Mouse (Mus musculus): ENCODE data around the gene Cracr2b.
"Not testable (repeated sequence)": the region's sequence is repeated elsewhere in the genome, so short reads cannot be mapped to it uniquely, and the experiment has no call there.

Gene Cracr2b

DNA sequence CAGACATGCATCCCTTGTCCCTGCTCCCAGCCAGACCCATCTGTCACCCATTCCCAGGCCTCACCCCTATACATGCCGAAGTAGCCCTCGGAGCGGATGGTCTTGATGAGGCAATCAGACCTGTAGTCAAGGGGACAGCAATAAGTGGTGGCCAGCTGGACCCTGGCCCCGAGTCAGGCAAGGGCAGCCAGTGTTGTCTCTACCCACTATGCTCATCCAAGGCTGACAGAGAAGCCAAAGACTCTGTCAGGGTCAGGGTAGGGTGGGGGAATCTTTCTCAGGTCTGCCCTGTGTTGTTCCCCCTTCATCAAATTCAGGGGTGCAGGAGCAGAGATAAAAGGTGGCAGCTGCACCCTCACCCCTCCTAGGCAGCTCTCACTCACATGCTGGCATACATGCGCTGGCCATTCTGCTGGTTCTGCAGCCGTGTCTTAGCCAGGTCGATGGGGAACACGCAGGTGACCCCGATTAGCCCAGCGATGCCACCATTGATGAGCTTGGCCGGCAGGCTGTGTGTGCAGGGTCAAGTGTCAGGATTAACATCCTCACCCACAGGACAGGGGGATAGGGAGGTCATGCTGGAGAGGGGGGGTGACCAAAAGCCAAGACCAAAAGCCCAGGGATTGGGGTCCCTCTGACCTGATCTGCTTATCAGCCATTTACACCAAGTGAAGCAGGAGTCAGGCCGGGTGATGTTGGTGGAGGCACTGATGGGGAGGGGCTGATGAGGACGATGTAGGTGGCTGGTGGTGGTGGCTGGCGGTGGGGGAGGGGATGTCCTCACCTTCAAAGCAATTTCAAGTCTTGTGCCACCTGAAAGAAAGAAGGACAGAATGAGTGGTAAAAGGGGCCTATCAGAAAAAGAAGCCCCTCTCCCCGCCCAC is 27.1 kb upstream of the Cracr2b start:
- DNase-seq (ENCODE audit: low spot score) = no peak

GRCm38 (mm10) chr7:141434464-141434863 is 26.4 kb upstream of the Cracr2b start:
- DNase-seq (ENCODE audit: low spot score) = no peak

- DNase-seq (ENCODE audit: low spot score) = peak; percentile 58
Measured at GRCm38 (mm10) chr7:141435129-141435855, 25.6 kb upstream of the Cracr2b start.

- DNase-seq (ENCODE audit: low spot score) = no peak
Measured at GRCm38 (mm10) chr7:141435856-141436522, 24.9 kb upstream of the Cracr2b start.

DNA sequence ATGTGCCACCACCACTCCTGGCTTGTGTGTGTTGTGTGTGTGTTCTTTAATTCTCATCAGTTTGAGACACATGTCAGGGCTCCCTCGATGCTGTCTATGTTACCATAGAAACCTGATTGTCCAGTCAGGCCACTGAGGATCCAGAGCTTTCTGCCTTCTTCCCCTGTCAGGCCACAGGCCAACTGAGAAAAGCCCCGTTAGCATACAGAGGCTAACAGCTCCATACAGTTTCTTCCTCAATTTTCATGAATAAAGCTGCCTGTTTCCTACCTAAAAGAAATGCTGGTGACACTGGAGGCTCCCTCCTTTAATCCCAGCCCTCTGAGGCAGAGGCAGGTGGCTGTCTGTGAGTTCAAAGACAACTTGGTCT is 24.4 kb upstream of the Cracr2b start:
- DNase-seq (ENCODE audit: low spot score) = no peak

DNA sequence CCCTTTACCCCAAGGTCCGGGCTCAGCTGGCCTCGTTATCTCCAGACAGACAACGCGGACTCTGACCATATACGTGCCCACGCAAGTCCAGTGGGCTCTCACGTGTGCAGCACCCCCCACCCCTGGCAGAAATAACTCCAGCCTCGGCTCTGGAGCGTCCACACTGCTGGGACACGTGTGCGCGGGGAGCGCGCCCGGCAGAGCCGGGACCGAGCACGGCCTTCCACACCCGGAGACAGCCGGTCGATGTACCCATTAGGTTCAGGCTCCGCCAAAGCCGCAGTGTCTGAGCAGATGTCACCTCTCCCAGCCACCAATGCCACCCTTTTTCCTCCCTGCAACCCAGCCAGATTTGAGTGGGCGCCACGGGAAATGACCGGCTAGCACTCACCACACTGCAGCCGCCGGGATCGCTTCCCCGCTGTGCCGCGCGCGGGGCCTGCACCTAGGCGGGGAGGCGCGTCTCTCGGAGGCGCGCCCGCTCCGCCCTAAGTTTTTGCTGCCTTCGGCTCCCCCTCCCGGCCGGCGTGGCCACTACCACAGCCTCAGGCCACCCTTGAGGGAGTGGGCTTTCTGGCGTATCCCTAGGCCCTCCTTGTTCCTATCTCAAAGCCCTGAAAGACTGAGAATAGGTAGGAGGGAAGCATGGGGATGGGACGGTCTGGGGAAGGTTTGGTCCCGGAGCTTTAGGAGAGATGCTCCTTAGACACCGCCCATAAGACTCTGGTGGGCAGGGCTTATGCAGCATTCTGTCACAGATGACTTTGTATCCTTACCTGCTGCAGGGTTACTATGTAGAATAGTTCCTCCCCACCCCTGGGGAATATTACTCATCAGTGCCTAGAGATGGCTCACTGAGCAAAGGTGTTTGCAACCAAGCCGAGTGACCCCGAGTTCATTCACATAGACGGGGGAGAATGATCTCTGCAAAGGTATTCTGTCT is 23.4 kb upstream of the Cracr2b start, which contains the start of gene Slc25a22:
Gene Slc25a22 (minus strand): TSS at position 715 of the 943 bp plus-strand sequence.
- DNase-seq (ENCODE audit: low spot score) = peak; percentile 82

GRCm38 (mm10) chr7:141438201-141438968 is 22.5 kb upstream of the Cracr2b start:
- no peak for DNase-seq (ENCODE audit: low spot score)

DNA sequence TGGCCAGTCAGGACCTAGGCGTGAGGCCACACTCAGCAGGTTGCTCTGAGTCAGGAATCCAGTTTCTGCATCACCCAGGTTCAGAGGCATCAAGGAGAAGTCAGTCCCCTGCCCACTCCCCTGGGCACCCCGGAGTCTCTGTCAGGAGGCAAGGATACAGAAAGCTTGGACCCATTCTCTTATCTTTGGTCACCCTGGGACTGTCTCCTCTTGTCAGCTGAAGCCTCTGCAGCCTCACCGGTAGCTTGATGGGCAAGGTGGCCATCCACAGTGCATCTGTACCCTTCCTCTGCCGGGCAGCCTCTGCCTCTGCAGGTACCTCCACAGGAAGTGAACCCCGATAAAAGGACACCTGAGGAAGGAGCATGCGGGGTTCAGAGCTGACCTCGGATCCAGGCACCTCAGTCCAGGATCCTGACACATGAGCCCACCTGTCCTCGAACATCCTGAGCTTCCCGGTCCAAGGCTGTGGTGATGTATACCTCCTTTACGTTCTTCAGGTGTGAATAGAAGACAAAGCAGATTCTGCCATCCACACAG is 21.7 kb upstream of the Cracr2b start:
- DNase-seq (ENCODE audit: low spot score) = no peak

GRCm38 (mm10) chr7:141439811-141440210 is 21.1 kb upstream of the Cracr2b start:
- no peak for DNase-seq (ENCODE audit: low spot score)

- DNase-seq (ENCODE audit: low spot score) = peak; percentile 42
Measured at GRCm38 (mm10) chr7:141440613-141441012, 20.3 kb upstream of the Cracr2b start.

DNA sequence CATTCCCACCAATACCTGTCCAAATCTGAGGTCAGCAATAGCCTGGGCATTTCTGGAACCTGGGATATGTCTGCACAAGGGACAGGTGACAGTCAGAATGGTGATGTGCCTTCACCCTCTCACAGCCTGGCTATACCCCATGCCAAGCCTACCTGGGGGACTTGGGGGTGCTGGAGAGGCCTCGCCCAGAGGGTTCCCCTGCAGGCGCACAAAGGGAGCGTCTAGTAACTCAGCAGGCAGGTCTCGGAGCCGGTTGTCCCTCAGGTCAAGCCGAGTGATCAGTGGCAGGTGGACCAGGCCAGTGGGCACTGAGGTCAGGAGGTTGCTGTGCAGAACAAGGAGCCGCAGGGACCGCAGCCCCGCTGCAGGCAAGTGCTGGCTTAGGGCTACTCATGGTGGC is 19.4 kb upstream of the Cracr2b start:
- DNase-seq (ENCODE audit: low spot score) = no peak

GRCm38 (mm10) chr7:141442199-141442598 is 18.7 kb upstream of the Cracr2b start:
- DNase-seq (ENCODE audit: low spot score) = no peak

DNA sequence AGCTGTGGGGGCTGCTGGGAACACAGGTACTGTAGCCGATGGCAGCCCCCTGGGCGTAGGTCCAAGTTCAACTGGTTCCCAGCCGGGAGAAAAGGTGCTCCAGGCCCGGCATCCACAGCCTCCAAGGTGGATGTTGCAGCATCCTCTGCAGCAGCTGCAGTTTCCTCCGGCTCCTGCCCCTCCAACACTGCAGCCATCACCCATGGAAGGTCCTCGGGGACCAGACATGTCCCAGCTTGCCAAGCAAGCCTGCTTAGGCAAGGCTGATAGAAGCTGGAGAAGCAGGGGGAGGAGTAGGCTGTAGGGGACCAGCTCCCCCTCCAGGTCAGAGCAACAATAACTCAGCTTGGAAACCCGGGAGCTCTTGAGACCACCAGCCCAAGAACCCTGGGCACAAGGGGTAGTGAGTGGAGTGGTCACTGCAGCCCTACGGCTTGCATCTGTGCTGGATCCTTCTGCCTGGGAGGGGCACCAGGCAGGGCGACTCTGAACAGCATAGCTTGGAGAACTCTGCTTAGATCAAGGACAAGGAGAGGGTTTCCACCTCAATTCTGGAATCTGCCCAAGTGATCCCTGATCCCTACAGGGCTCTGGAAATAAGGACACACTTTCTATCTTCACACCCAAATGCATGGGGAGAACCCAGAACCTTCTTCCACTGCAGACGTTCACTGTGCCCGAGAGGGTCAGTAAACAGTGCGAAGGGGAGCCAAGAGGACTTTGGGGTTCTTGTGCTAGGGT is 17.6 kb upstream of the Cracr2b start:
- no peak for DNase-seq (ENCODE audit: low spot score)

GRCm38 (mm10) chr7:141443828-141444237 is 17.1 kb upstream of the Cracr2b start, which contains the start of gene Pidd1:
Gene Pidd1 (minus strand): TSS chr7:141444025.
- DNase-seq (ENCODE audit: low spot score) = peak; percentile 46

- DNase-seq (ENCODE audit: low spot score) = not testable (repeated sequence)
Measured at GRCm38 (mm10) chr7:141446374-141446773, 14.5 kb upstream of the Cracr2b start.

DNA sequence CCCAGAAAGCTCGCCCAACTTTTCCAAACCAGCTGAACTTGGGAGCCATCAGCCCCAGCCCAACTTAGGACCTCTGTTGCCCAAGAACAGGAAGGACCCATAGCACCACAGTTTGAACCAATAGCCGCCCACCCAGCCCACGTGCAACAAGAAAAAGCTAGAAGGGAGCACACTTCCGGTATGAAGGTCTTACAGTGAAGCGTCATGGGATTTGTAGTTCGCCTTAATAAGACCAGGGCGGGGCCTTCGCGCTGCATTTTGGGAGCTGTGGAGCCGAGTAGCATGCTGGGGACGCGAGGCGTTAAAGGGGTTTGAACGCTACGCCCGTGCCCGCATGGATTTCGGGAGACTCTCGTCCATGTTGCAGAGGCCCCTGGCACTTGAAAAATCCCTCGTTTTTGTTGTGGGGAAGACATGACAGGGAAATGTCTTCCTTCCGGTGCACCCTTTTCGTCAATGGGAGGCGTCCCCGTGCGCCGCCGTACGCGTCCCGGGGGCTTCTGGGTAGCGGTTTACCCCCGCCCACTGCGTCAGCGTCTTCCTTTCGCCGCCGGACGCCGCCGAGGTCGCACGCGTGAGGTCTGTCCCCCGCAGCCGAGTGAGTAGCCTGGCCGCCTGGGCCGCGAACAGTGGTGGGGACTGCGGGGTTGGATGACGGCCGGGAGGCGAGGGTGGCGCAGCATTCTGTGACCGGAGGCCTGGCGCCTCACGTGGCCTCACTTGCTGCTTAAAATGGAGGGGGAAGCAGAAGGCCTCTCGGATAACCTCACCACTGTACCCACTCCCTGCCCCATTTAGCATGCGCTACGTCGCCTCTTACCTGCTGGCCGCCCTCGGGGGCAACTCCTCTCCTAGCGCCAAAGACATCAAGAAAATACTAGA is 13.5 kb upstream of the Cracr2b start, which contains the start of gene Rplp2:
Gene Rplp2 (plus strand): TSS at position 261 of the 882 bp plus-strand sequence.
- peak; percentile 93 for DNase-seq (ENCODE audit: low spot score)

DNA sequence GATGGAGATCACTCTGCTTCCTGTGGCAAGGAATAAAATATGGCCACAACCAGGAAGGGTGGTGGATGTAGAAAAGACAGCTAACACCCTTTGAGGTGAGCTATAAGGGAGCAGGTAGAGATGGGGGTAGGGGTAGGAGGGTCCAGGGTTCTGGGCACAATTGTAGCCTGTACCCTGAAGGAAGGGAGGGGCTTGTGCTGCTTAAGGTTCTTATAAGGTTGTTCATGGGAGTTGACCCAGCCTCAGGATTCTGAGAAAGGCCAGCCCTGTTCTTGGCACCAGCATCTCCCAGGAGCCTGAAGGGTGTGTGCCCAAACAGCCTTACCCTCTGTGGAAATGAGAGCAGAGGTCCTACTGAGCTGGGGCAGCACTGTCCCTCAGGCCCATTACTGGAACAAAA is 9.0 kb upstream of the Cracr2b start:
- DNase-seq (ENCODE audit: low spot score) = no peak

GRCm38 (mm10) chr7:141453636-141454035 is 7.3 kb upstream of the Cracr2b start:
- DNase-seq (ENCODE audit: low spot score) = no peak
